Mouse (Mus musculus) MEL (cell line): Measurements from ENCODE around the gene Isoc2a.

Experiments used
- CTCF ChIP-seq, 3 experiments: IDR thresholded peaks in 2 of 3; conservative IDR thresholded peaks in 1 of 3; 2 replicates each; pipeline ENCODE4 v1.5.1; 2011 to 2012; ENCODE audit warnings: low read length in 3 of 3, low read depth in 2 of 3, mild to moderate bottlenecking in 2 of 3, improper control_type of control experiment in 1 of 3, inconsistent platforms in 1 of 3, mixed read lengths in 1 of 3, moderate library complexity in 1 of 3; ENCODE audit not compliant: control insufficient read depth in 1 of 3, insufficient read depth in 1 of 3, poor library complexity in 1 of 3, severe bottlenecking in 1 of 3
- POLR2A ChIP-seq, 2 experiments: IDR thresholded peaks; 2 replicates each; pipeline ENCODE4 v1.6.1; 2011 to 2012; ENCODE audit warnings: low read length in 2 of 2, mild to moderate bottlenecking in 2 of 2, control low read depth in 1 of 2, improper control_type of control experiment in 1 of 2, low read depth in 1 of 2, moderate library complexity in 1 of 2; ENCODE audit not compliant: control insufficient read depth in 1 of 2, insufficient read depth in 1 of 2, poor library complexity in 1 of 2
- POLR2AphosphoS2 ChIP-seq: IDR thresholded peaks from 2 replicates; pipeline ENCODE4 v1.6.1; 2011; ENCODE audit warnings: low read length, improper control_type of control experiment
- TCF12 ChIP-seq: IDR thresholded peaks from 2 replicates; pipeline ENCODE4 v1.6.1; 2014; ENCODE audit warnings: low read depth, mild to moderate bottlenecking, inconsistent platforms, low read length, improper control_type of control experiment, moderate library complexity

GRCm38 (mm10) chr7:4919971-4920370, 43.0 kb downstream of the Isoc2a start:
- TF ChIP-seq CTCF (IDR thresholded peaks at IDR 0.05 in 2 of 3, conservative IDR thresholded peaks at IDR 0.05 in 1 of 3; ENCODE audit: control insufficient read depth in 1 of 3, insufficient read depth in 1 of 3, low read depth in 2 of 3, low read length in 3 of 3, poor library complexity in 1 of 3, severe bottlenecking in 1 of 3): no peak
- no peak for TF ChIP-seq POLR2AphosphoS2
- no peak for TF ChIP-seq TCF12
- TF ChIP-seq POLR2A (IDR thresholded peaks at IDR 0.05; ENCODE audit: control insufficient read depth in 1 of 2, insufficient read depth in 1 of 2, low read depth in 1 of 2, low read length in 2 of 2, poor library complexity in 1 of 2): no peak
